Mouse (Mus musculus) induced T-regulatory cell, adult 2 months (primary cell): ENCODE results near the gene Adcyap1r1.

Experiments
- DNase-seq: peaks from one replicate; pipeline ENCODE4 v3.0.0-alpha.2; 2012; ENCODE audit warnings: low read depth

The Adcyap1r1 gene

DNA sequence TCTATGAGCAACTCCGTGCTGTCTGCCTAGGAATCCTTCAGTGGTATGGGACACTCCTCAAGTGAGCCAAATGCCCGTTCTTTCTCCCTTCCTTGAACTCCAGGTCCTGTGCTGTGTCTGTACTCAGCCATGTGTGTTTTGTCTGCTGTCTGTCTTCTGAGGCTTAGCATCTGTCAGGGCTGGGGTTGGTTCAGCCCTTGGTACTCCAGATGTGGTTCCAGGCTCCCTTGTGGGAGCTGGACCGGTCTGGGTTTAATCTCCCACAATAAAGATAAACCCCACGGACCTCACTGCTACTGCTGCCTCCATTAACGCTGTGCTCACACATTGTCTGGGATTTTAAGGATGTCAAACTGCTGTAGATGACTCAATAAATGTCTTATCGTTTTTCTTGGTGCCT lies 49.3 kb downstream of the Adcyap1r1 start:
- DNase-seq: no peak

DNA sequence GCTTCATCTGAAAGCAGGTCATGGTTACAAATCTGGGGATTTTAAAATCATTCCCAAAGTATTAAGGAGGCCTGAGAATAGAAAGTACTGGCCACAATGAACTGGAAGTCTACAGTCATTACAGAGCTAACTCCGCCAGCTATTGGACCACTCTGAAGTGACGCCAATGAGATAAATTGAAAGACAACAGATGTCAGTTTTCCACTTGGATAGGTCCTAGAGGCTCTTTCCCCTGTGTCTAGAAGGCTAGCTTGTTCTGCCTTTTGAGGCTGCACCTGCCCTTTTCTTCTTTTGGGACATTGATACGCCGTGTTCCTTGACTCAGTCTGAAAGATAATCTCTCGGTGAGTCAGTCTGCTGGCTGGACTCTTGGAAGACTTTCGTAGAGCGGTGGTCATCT lies 50.5 kb downstream of the Adcyap1r1 start:
- DNase-seq: no peak

DNA sequence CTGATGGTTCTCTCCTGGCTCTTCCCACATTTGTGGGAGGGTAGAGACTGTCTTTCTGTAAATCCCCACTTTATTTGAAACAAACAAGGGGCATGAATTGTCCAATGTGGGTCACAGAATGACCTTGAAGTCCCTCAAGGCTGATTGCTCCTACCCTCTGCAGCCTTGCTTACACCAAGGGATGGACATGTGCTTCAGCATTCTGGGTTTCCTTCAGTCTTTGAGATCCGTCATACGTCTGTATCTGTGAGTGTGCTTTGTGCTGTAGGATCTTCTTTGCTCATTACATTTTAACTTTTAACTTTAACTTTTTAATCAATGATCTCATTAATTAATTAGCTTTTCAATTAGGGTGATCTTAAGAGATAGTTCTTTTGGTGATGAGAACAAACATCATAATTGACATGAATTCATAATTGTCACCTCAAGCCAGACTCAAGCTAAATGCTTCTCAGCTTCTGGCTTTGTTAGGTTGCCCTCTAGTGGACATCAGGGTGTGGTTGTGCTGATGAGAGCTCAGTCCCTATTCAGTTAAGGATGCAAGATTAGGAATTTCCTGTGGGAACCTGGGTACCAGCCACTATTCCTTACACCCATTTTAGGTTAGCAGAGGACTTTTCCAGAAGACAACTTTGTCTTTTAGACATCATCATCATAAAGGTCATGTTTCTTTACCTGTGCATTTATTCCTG lies 53.2 kb downstream of the Adcyap1r1 start:
- DNase-seq: peak; percentile 10

DNA sequence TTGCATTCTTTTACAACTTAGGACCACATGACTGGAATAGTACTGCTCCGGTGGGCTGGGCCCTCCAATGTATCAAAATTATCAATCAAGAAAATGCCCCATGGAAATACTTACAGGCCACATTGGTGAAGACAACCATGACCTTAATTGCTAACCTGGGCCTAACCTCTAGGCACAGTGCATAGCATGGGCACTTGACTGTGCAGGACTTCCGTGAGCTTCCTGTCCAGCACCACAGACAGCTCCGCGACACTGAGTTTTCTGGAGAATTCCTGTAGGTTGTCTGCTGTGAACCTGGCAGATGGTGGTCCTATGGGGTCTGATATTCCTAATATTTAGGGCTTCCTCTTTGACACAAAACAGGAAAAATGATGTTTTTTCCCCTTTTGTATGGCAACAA lies 54.7 kb downstream of the Adcyap1r1 start:
- DNase-seq: no peak

DNA sequence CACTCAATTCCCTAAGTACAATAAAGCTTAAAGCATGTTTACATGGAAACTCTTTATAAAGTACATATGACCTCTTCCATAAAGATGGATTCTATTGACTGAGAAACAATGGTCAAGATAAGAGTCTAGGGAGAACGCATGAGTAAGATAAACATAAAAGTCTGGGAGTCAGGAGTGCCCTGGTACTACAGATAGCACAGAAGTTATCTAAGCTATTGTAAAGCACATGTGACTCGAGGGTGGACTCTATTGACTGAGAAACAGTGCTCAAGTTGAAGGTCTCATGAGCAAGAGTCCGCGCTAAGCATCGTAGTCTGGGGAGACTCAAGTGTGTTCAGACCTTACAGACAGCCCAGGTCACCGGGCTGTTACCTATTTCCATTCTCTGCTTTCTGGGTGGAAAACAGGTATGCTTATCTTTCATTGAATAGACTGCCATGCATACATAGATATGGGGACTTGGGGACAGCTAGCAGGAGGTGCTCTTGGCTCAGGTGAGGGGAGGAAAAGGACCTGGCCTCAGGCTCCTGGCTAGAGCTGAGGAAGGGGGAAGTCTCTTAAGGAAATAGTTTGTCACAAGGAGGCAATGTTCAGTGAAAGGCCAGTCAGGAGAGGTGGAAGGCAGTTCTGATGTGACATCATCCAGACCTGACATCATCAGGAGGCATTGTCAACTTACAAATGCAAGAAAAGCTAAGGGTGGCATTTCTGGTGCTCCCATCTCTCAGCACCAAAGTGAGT lies 57.5 kb downstream of the Adcyap1r1 start:
- no peak for DNase-seq

DNA sequence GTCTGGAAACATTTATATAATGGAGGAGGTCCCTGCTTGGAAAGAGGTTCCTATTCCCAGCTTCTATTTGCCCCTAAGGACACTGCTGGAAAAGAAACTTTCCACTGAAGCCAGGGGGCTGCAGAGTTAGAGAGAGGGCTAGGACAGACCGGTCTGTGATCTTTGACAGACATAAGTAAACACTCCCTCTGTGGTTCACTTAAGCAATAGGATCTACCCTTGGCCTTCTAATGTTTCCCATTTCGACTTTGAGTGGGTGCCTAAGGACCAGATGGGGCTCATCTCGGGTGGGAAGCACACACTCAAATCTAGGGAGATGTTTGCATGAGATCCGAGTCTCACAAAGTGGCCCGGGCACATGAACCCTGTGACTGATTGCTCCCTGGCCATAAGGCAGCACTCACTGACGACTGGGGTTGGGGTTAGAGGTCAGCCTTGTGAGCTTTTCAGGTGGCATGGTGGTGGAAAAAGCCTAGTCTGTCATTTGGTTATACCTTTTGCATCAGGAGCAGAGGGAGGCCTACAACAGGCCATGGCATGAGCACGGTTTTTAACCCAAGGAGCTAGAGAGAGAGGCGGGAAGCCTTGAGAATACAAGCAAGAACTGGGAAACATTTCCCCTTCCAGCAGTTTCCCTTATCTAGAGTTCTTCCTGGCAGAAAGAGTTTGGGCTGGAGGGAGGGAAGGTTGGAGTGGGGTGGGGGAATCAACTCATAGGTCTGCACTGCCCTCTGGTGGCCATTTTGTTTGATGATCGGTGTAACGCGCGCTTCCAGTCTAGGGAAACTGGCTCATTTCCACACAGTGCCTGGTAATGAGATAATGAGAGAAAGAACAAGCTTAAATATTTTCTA lies 59.7 kb downstream of the Adcyap1r1 start:
- DNase-seq: peak; percentile 35

DNA sequence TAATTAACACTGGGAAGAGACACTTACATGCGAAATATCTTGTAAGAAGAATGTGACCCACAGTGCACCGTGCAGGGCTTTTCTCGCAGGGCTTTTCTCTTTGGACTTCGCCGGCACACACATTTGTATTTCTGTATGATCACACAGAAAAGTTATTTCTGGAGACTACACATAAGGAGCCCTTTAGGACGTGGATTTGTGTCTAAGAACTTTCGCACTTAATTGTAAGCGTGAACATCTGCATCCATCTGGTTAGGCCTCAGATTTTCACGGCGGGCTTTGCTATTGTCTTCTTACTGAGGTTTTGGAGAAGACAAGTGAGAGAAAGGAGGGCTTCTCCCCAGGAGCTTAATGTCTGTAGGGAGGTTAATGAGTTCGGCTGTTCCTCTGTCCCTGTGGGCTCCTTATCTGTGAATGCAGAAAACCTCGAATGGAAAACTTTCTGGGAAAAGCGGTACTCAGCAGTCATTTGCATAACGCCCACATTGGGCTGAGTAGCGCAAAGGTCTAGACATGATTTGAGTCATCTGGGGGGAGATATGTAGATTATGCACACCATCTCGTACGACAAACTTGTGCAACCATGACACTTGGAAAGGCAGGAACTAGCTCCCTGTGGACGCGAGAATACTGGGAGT lies 60.4 kb downstream of the Adcyap1r1 start:
- no peak for DNase-seq

DNA sequence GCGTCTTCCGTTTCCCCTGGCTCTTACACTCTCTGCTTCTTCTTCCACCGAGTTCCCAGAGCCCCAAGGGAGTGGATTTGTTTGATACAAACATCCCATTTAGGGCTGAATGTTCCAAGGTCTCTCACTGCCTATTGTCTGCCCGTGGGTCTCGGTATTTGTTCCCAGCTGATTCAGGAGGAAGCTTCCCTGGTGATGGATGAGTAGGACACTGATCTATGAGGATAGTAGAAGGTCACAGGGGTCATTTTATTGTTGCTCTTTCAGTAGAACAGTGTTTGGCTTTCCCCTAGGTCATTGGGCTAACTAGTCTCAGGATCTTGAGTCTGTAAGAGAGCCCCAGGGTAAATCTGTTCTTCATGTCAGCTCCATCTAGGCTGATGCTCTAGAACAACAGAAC lies 61.7 kb downstream of the Adcyap1r1 start:
- DNase-seq: no peak

DNA sequence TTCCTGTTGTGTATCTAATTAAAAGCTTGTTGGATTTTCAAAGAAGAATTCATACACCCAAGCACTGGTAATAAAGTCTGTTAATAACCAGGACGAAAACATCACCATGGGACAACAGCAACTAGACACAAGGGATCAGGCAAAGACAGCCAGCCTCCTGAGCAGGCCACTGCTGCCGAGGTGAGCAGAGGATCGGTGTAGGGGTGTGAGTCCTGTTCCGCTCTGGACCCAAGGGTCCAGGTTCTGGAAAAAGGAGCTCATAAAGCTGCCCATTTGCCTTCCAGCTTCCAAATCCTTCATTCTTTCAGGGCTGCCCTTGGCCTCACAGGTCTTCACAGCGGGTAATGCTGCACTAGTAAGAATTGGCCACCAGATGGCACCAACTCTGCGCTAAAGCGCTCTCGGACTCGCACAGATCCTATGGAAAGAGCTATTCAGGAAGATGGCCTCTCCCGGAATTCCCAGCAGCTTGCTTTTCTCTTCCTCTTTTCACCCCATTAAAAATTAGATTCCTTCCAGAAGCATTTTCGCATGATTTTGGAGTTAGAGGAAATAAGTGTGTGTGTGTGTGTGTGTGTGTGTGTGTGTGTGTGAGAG lies 67.9 kb downstream of the Adcyap1r1 start:
- DNase-seq: peak; percentile 21

DNA sequence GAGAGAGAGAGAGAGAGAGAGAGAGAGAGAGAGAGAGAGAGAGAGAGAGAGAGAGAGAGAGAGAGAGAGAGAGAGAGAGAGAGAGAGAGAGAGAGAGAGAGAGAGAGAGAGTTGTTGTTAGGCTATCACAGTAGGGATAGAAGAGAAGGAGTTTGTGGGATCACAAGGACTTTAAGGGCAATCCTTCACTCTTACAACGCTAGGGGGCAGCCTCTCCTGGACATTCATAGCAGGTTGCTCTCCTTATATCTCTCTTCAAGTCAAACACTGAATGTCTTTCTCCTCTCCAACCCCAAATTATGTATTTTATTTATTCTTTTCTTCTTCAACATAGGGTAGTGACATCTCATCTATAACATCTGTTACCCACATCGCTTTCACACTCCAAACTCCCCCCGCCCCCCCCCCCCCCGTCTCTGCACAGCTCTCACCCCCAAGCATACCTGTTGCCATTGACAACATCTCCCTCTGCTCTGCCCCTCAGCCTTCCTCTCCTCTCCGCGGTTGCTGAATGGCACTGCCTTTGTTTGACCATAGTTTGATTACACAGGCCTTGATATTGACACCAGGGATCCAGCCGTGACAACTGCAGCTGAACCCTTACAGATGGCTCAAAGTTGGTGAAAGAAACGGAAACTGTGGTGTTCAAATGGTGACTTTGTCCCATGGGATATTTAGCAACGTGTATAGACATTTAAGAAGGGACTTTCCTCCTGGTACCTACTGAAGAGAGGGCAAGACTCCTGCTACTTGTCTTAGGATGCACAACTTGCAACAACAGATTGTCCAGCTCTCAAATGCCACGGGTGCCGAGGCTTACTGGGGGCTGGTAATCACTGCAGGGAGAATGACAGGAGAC lies 68.7 kb downstream of the Adcyap1r1 start:
- DNase-seq: peak; percentile 3

DNA sequence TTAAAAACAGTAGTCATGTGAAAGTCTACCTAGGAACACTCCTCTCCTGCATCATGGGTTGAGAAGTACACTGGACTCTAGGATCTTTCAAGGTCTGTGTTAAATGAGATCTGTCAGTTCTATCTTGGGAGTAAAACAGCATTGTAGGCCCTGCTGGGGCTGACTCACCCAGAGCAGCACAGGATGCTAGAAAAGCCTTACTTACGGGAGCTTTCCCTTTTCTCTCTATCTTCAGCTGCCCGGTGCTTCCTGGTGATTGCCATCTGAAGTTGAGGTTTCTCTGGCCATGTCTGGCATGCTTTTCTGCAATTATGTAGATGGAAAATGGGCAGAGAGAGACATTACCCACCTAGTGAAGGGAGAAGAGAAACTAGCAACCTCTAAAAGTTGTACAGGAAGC lies 84.7 kb downstream of the Adcyap1r1 start:
- no peak for DNase-seq

DNA sequence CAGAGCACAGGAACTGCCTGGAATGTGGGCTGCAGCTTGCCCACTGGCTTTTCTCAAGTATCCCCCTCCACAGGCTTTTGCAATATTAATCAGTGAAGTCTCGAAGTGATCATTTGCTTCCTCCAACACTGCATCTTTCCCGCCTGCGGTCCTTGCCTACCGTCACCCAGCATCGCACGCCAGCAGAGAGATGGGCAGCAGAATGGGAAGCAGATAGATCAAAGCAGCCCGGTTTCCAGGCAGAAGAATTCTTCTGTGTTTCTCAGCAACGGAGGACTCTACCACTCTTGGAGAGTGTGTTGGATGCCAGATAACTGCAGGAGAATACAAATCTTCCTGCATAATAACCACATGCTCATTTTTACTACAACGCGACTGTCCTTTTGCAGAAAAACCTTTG lies 87.4 kb downstream of the Adcyap1r1 start:
- DNase-seq: no peak

DNA sequence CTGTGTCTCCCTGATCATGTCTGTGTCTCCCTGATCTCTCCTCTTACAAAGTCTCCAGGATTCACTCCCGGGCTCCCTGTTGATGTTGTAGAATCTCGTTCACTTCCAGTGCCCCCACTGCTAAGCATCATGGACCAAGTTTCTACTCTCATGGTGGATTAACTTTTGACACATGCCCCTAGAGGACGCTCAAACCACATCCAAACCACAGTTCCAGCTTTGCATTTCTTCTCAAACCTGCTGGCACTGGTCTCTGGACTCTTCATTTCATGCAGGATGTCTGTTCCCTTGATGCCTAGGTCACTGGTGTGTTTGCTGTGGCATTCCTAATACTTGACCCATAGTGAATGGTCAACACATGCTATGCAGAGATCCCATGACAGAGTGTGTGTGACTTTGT lies 90.6 kb downstream of the Adcyap1r1 start:
- no peak for DNase-seq

DNA sequence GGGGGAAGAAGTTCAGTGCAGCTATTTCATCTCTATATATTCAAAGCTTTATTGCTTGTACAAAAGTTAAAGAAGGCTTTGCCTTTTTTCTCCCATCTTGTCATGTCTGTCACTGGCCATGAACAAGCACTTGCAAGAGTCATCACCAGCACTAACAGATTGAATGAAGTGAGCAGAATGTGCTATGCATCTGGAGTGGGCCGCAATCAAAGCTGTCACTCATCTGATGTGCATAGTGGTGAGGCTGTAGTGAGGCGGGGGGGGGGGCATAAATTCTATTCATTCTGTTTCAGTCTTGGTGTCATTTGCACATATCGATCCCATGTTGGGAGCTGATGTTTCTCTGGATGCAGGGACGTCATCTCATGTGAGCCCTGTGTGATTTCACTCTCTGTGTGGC lies 91.6 kb downstream of the Adcyap1r1 start:
- DNase-seq: no peak

DNA sequence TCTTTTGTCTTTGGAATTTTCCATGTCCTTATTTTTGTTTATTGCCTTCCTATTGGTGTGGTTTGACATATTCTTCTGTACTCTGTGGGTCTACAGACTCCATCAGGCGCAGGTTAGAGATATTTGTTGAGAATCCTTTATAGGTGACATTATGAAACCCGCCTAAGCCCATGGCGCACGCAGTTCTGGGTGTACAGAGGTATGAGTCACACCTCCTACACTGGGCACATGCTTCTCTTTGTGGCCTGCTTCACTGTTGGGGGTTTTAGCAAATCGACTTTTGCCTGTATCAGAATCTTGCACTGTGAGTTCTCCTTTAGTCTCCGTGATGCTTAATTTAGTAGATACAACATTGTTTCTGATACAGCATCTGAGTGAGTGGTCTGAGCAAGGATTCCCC lies 97.4 kb downstream of the Adcyap1r1 start:
- no peak for DNase-seq

DNA sequence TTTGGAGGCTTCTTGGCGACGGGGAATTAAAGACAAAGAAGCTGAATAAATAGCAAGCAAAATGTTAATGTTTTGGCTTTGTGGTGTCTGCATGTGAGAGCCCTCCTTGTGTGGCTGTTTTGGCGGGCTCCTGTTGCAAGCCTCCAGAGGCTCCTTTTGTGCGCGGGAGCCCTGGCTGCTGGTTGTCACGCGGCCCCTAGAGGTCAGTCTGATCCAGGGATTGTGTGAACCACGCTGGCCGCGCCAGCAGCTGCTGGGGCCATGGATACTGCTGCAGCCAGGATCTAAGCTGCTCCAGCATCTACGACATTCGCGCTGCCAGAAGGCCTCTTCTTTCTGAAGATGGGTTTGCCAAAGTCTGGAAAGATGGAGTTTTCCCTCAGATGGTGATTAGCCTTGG lies 99.1 kb downstream of the Adcyap1r1 start:
- no peak for DNase-seq
